10 mouse cellular contexts compared by ENCODE assay signal in genomic region chr7:113768174-113768935, GRCm38 (mm10). TPM values are rescaled to one million over a fixed set of nuclear protein-coding genes. Genes with fewer than 3 reads are reported as not detected.
DNase-seq lines count a peak whose midpoint lies in the region; ATAC-seq lines count a peak whose summit lies in the region.
"Had no signal": no experiment of that assay in that cellular context is flagged by ENCODE, and none has a peak within 500 bp of the region (broad histone marks: within the 10 kb centered on the region; RNA-seq: fewer than 3 reads in every experiment).

No protein-coding gene starts in this region.

- no peak for DNase-seq in heart, postnatal 36 days
- DNase-seq in neural tube, embryonic 11.5 days (ENCODE audit: low spot score), result no peak
- no peak for DNase-seq in neural tube, embryonic 10.5 days (ENCODE audit: extremely low spot score, low spot score)
- no peak for DNase-seq in hindbrain, embryonic 14.5 days (ENCODE audit: low spot score)
- DNase-seq in layer of hippocampus, adult 18-20 months (ENCODE audit: low spot score in 2 of 2), result no peak
- DNase-seq in right cerebral cortex, postnatal 25 days, result no peak
- DNase-seq: thymus, adult 2 months had no signal

- peak overlapping the region; percentile 72 for H3K4me3 ChIP-seq in heart, embryonic 12.5 days
- no peak overlapping the region for H3K4me3 ChIP-seq in neural tube, embryonic 11.5 days (ENCODE audit: low read depth, low read length)
- peak overlapping the region; percentile 53 for H3K4me3 ChIP-seq in hindbrain, embryonic 14.5 days (replicated peaks; ENCODE audit: low read length)
- H3K4me3 ChIP-seq in neural tube, embryonic 15.5 days (replicated peaks), result peak overlapping the region; percentile 62

- peak overlapping the region; percentile 81; the same call in 1 of the 2 replicates for H3K9ac ChIP-seq in heart, embryonic 12.5 days
- H3K9ac ChIP-seq in neural tube, embryonic 11.5 days (ENCODE audit: low read length), result peak overlapping the region; percentile 5
- no peak overlapping the region for H3K9ac ChIP-seq in hindbrain, embryonic 14.5 days
- no peak overlapping the region for H3K9ac ChIP-seq in neural tube, embryonic 15.5 days (replicated peaks)
- H3K9ac ChIP-seq: liver, embryonic 14.5 days had no signal

- intact Hi-C loops in heart, postnatal 36 days (cut with DNase I), result loop anchor here (5.0 kb wide), 1 partner anchor 134 kb away; no protein-coding TSS in a partner anchor

- peaks cover 40% of the 10 kb centered on the region for H3K4me1 ChIP-seq in heart, embryonic 12.5 days (replicated peaks)
- H3K4me1 ChIP-seq in neural tube, embryonic 11.5 days (ENCODE audit: control insufficient read depth, insufficient read depth, low read length), result peaks cover 14% of the 10 kb centered on the region; the same call in 1 of the 2 replicates
- H3K4me1 ChIP-seq in hindbrain, embryonic 14.5 days (replicated peaks; ENCODE audit: control insufficient read depth, insufficient read depth, low read length), result peaks cover 11% of the 10 kb centered on the region; the same call in 1 of the 2 replicates
- H3K4me1 ChIP-seq in neural tube, embryonic 15.5 days, result peaks cover 35% of the 10 kb centered on the region

- WGBS in heart, embryonic 12.5 days, result 46% methylated on average over 6 of the region's 6 CpGs
- WGBS in neural tube, embryonic 11.5 days, result 64% methylated on average over 6 of the region's 6 CpGs
- 53% methylated on average over 6 of the region's 6 CpGs for WGBS in hindbrain, embryonic 14.5 days
- WGBS in neural tube, embryonic 15.5 days, result 61% methylated on average over 6 of the region's 6 CpGs

- H3K4me2 ChIP-seq in heart, embryonic 12.5 days, result peak overlapping the region; percentile 90
- H3K4me2 ChIP-seq in neural tube, embryonic 11.5 days (ENCODE audit: low read depth), result peak overlapping the region; percentile 82
- H3K4me2 ChIP-seq in hindbrain, embryonic 14.5 days (replicated peaks), result peak overlapping the region; percentile 97
- H3K4me2 ChIP-seq in neural tube, embryonic 15.5 days, result peak overlapping the region; percentile 99

- H3K27me3 ChIP-seq in heart, embryonic 12.5 days (replicated peaks), result no peaks in the 10 kb centered on the region
- H3K27me3 ChIP-seq in neural tube, embryonic 11.5 days (ENCODE audit: control insufficient read depth, insufficient read depth, low read length), result peaks cover 25% of the 10 kb centered on the region
- H3K27me3 ChIP-seq in hindbrain, embryonic 14.5 days (ENCODE audit: control insufficient read depth, insufficient read depth, low read length), result peaks cover 38% of the 10 kb centered on the region
- H3K27me3 ChIP-seq in neural tube, embryonic 15.5 days (replicated peaks), result peaks cover 33% of the 10 kb centered on the region

- H3K36me3 ChIP-seq in heart, embryonic 12.5 days, result peaks cover 6% of the 10 kb centered on the region
- no peaks in the 10 kb centered on the region for H3K36me3 ChIP-seq in neural tube, embryonic 11.5 days (ENCODE audit: control insufficient read depth, insufficient read depth, low read length)
- no peaks in the 10 kb centered on the region for H3K36me3 ChIP-seq in hindbrain, embryonic 14.5 days (replicated peaks; ENCODE audit: control insufficient read depth, insufficient read depth)
- no peaks in the 10 kb centered on the region for H3K36me3 ChIP-seq in neural tube, embryonic 15.5 days

- peak overlapping the region; percentile 60 for H3K27ac ChIP-seq in heart, embryonic 12.5 days (ENCODE audit: poor library complexity, severe bottlenecking)
- no peak overlapping the region for H3K27ac ChIP-seq in neural tube, embryonic 11.5 days (ENCODE audit: low read depth, low read length)
- H3K27ac ChIP-seq in hindbrain, embryonic 14.5 days, result peak overlapping the region; percentile 16; the same call in 1 of the 2 replicates
- peak overlapping the region; percentile 54 for H3K27ac ChIP-seq in neural tube, embryonic 15.5 days (replicated peaks)
- H3K27ac ChIP-seq: liver, embryonic 14.5 days had no signal

- peaks cover 4% of the 10 kb centered on the region; the same call in 1 of the 2 replicates for H3K9me3 ChIP-seq in heart, embryonic 12.5 days (replicated peaks)
- no peaks in the 10 kb centered on the region for H3K9me3 ChIP-seq in neural tube, embryonic 11.5 days (ENCODE audit: control insufficient read depth, low read length)
- H3K9me3 ChIP-seq in hindbrain, embryonic 14.5 days (ENCODE audit: control insufficient read depth, low read length), result 0 out of 2 replicates have a peak, but pooled peaks cover under 1% of the 10 kb centered on the region
- no peaks in the 10 kb centered on the region for H3K9me3 ChIP-seq in neural tube, embryonic 15.5 days (replicated peaks)

- no peak for ATAC-seq in heart, embryonic 12.5 days (ENCODE audit: insufficient number of reproducible peaks, low FRiP score)
- ATAC-seq in neural tube, embryonic 11.5 days (ENCODE audit: insufficient read depth, low FRiP score, low TSS enrichment), result no peak
- ATAC-seq in hindbrain, embryonic 14.5 days (ENCODE audit: low FRiP score), result no peak
- ATAC-seq in neural tube, embryonic 15.5 days (ENCODE audit: low FRiP score), result no peak

RNA-seq across cellular contexts. Expression of gene Spon1, which starts 2.6 kb away (rescaled TPM):
- 98.7 and 99.8 TPM in 2 replicates for polyA plus RNA-seq in heart, embryonic 12.5 days (2016; fragmentation: Nextera tagmentation; extraction: Ambion mirVana)
- 10 to 100 TPM; 11.9 to 16.1 TPM for total RNA-seq in heart, postnatal 36 days (2021)
- polyA plus RNA-seq in neural tube, embryonic 11.5 days (2014; fragmentation: Nextera tagmentation; extraction: Ambion mirVana), result 66.4 and 79.1 TPM in 2 replicates
- 84.4 and 90.5 TPM in 2 replicates for polyA plus RNA-seq in hindbrain, embryonic 14.5 days (2014; fragmentation: Nextera tagmentation; extraction: Ambion mirVana)
- polyA plus RNA-seq in neural tube, embryonic 15.5 days (2015; fragmentation: Nextera tagmentation; extraction: Ambion mirVana), result 68.8 and 75.3 TPM in 2 replicates
- 10 to 100 TPM; 63.6 to 67.6 TPM for total RNA-seq in layer of hippocampus, adult 18-20 months (2021)

Comparison
In these comparisons a context has a peak if more than half of its experiments do, and no peak if none do; other contexts are left out.
1. H3K9ac ChIP-seq: peak in heart, embryonic 12.5 days (single experiment) and neural tube, embryonic 11.5 days (single experiment); none in hindbrain, embryonic 14.5 days (single experiment) and neural tube, embryonic 15.5 days (single experiment).
2. Peak in every context shown above with its lines, with median percentiles within 50 percentile points of each other: H3K4me2 ChIP-seq.